Mouse (Mus musculus) hindbrain, postnatal 0 days (tissue): ENCODE data around the gene Olfr66. TPM values are rescaled to one million over a fixed set of nuclear protein-coding genes. Genes with fewer than 3 reads are reported as not detected.

Experiments
- ATAC-seq: fragments of 200-750 bp; cut with Nextera tagmentation; 2 replicates; pipeline ENCODE4 v1.8.0; 2017; ENCODE audit warnings: mild to moderate bottlenecking, moderate TSS enrichment, moderate library complexity
- DNase-seq: peaks from one replicate; pipeline ENCODE4 v3.0.0-alpha.2; 2015; ENCODE audit warnings: low spot score
- H3K27ac ChIP-seq: fragments of 300-500 bp; sonication (generic); 2 replicates; pipeline ENCODE4 v1.5.1; 2014; ENCODE audit warnings: mild to moderate bottlenecking
- H3K27me3 ChIP-seq: fragments of 300-500 bp; sonication (generic); 2 replicates; pipeline ENCODE4 v1.6.1; 2014; ENCODE audit warnings: low read length, mixed read lengths; ENCODE audit not compliant: insufficient read depth
- H3K36me3 ChIP-seq: fragments of 300-500 bp; sonication (generic); 2 replicates; pipeline ENCODE4 v1.6.1; 2014; ENCODE audit warnings: low read length, mixed read lengths; ENCODE audit not compliant: insufficient read depth
- H3K4me1 ChIP-seq: fragments of 300-500 bp; sonication (generic); 2 replicates; pipeline ENCODE4 v1.6.1; 2014; ENCODE audit warnings: antibody characterized with exemption, low read length, mixed read lengths; ENCODE audit not compliant: insufficient read depth
- H3K4me2 ChIP-seq: fragments of 300-500 bp; sonication (generic); 2 replicates; pipeline ENCODE4 v1.6.1; 2014; ENCODE audit warnings: low read depth, mild to moderate bottlenecking, low read length, moderate library complexity, mixed read lengths
- H3K4me3 ChIP-seq: fragments of 300-500 bp; sonication (generic); 2 replicates; pipeline ENCODE4 v1.5.1; 2014; ENCODE audit warnings: low read length
- H3K9ac ChIP-seq: fragments of 300-500 bp; sonication (generic); replicated peaks from 2 replicates; pipeline ENCODE4 v1.6.1; 2014; ENCODE audit warnings: mild to moderate bottlenecking, low read length, moderate library complexity, mixed read lengths
- H3K9me3 ChIP-seq: fragments of 300-500 bp; sonication (generic); 2 replicates; pipeline ENCODE4 v1.6.1; 2016; ENCODE audit warnings: low read length, mixed read lengths
- CTCF ChIP-seq: IDR thresholded peaks from 2 replicates; pipeline ENCODE4 v1.5.1; 2016; ENCODE audit warnings: antibody characterized with exemption, control low read depth, low read depth
- WGBS: fragments of 180-500 bp; shearing (Covaris S2); extraction: QIAGEN DNeasy Blood & Tissue Kit; methylation state at CpG from one replicate; pipeline ENCODE4 v1.1.7; 2014; 5-methylcytosine and 5-hydroxymethylcytosine counted together
- polyA plus RNA-seq: library from polyadenylated mRNA; unstranded; fragments of >200 nt; fragmentation: Nextera tagmentation; extraction: Ambion mirVana; gene quantifications from 2 replicates; pipeline ENCODE4 v1.2.1, GENCODE M21; 2015
- total RNA-seq: library from RNA; depleted of rRNA; stranded (reverse); fragments of >200 nt; gene quantifications from 2 replicates; pipeline ENCODE4 v1.2.3, GENCODE M21; 2014; rRNA removed

The Olfr66 gene
- total and polyA plus RNA-seq, 2 experiments from 2014 or later = not detected

GRCm38 (mm10) chr7:103859076-103859475 lies 27.0 kb downstream of the Olfr66 start:
- no peak for TF ChIP-seq CTCF
- DNase-seq (no peak), ATAC-seq (no peak)
- no peaks in the 10 kb centered on the region for H3K4me1 ChIP-seq
- H3K4me2 ChIP-seq = no peak overlapping the region
- 71% methylated on average over 2 of the region's 2 CpGs for WGBS
- H3K36me3 ChIP-seq = no peaks in the 10 kb centered on the region
- no peak overlapping the region for H3K4me3 ChIP-seq
- no peaks in the 10 kb centered on the region for H3K27me3 ChIP-seq
- no peaks in the 10 kb centered on the region for H3K9me3 ChIP-seq
- no peak overlapping the region for H3K27ac ChIP-seq
- no peak overlapping the region for H3K9ac ChIP-seq

- no peak for TF ChIP-seq CTCF
- Histone ChIP-seq H3K27me3 (no peaks in the 10 kb centered on the region), H3K4me3 (no peak overlapping the region), H3K4me1 (no peaks in the 10 kb centered on the region), H3K27ac (no peak overlapping the region), H3K36me3 (no peaks in the 10 kb centered on the region), H3K4me2 (no peak overlapping the region), H3K9ac (no peak overlapping the region), H3K9me3 (no peaks in the 10 kb centered on the region)
- WGBS = 70% methylated on average over 1 of the region's 1 CpGs
- DNase-seq (no peak), ATAC-seq (no peak)
Measured at GRCm38 (mm10) chr7:103854669-103855068, 31.4 kb downstream of the Olfr66 start.

GRCm38 (mm10) chr7:103853090-103853489 lies 33.0 kb downstream of the Olfr66 start, which contains the start of gene Hbb-y:
TSS of gene Hbb-y (minus strand) at chr7:103853216.
- Histone ChIP-seq H3K4me1 (no peaks in the 10 kb centered on the region), H3K4me2 (no peak within 1 kb of the TSS), H3K27me3 (no peaks in the 10 kb centered on the region), H3K9me3 (no peaks in the 10 kb centered on the region), H3K4me3 (no peak within 1 kb of the TSS), H3K9ac (no peak within 1 kb of the TSS), H3K27ac (no peak within 1 kb of the TSS), H3K36me3 (no peaks in the 10 kb centered on the region)
- 61% methylated on average over 2 of the region's 2 CpGs for WGBS
- ATAC-seq = no peak
- DNase-seq = no peak
- TF ChIP-seq CTCF = no peak

- no peaks in the 10 kb centered on the region for H3K27me3 ChIP-seq
- no peak for DNase-seq
- no peaks in the 10 kb centered on the region for H3K36me3 ChIP-seq
- H3K9me3 ChIP-seq = no peaks in the 10 kb centered on the region
- WGBS = 69% methylated on average over 2 of the region's 2 CpGs
- no peak overlapping the region for H3K27ac ChIP-seq
- no peak overlapping the region for H3K4me2 ChIP-seq
- no peaks in the 10 kb centered on the region for H3K4me1 ChIP-seq
- no peak for TF ChIP-seq CTCF
- no peak for ATAC-seq
- H3K4me3 ChIP-seq = no peak overlapping the region
- H3K9ac ChIP-seq = no peak overlapping the region
Measured at GRCm38 (mm10) chr7:103844525-103845325, 41.3 kb downstream of the Olfr66 start.

GRCm38 (mm10) chr7:103843034-103843433 lies 43.0 kb downstream of the Olfr66 start, which contains the start of gene Hbb-bh1:
TSS of gene Hbb-bh1 (minus strand) at chr7:103843164.
- Histone ChIP-seq H3K36me3 (no peaks in the 10 kb centered on the region), H3K4me3 (no peak within 1 kb of the TSS), H3K4me2 (no peak within 1 kb of the TSS), H3K27me3 (no peaks in the 10 kb centered on the region), H3K4me1 (no peaks in the 10 kb centered on the region), H3K9me3 (no peaks in the 10 kb centered on the region), H3K27ac (no peak within 1 kb of the TSS), H3K9ac (no peak within 1 kb of the TSS)
- no peak for DNase-seq
- 78% methylated on average over 2 of the region's 2 CpGs for WGBS
- no peak for ATAC-seq
- no peak for TF ChIP-seq CTCF

GRCm38 (mm10) chr7:103840268-103840667 lies 45.8 kb downstream of the Olfr66 start, which contains the start of gene Hbb-bh2:
TSS of gene Hbb-bh2 (minus strand) at chr7:103840520.
- no peak for ATAC-seq
- no peaks in the 10 kb centered on the region for H3K9me3 ChIP-seq
- no peaks in the 10 kb centered on the region for H3K4me1 ChIP-seq
- H3K27ac ChIP-seq = no peak within 1 kb of the TSS
- no peaks in the 10 kb centered on the region for H3K27me3 ChIP-seq
- DNase-seq = no peak
- WGBS = 70% methylated on average over 3 of the region's 3 CpGs
- no peak within 1 kb of the TSS for H3K4me2 ChIP-seq
- no peaks in the 10 kb centered on the region for H3K36me3 ChIP-seq
- H3K4me3 ChIP-seq = no peak within 1 kb of the TSS
- no peak for TF ChIP-seq CTCF
- H3K9ac ChIP-seq = no peak within 1 kb of the TSS

Other genes with a start within 250 kb of the Olfr66 start
Only the 30 nearest of the 32 such genes appear.
- not detected in 2 replicates for gene Olfr623, start 222.6 kb downstream of the Olfr66 start, total RNA-seq
- gene Olfr623, start 222.6 kb downstream of the Olfr66 start, polyA plus RNA-seq = not detected in 2 replicates
- not detected in 2 replicates for gene Olfr624, start 215.1 kb downstream of the Olfr66 start, total RNA-seq
- gene Olfr624, start 215.1 kb downstream of the Olfr66 start, polyA plus RNA-seq = 0.05 TPM in 1 of 2 replicates, not detected in the other
- gene Olfr625-ps1, start 203.5 kb downstream of the Olfr66 start, total RNA-seq = not detected in 2 replicates
- gene Olfr625-ps1, start 203.5 kb downstream of the Olfr66 start, polyA plus RNA-seq = not detected in 2 replicates
- gene Olfr243, start 171.6 kb downstream of the Olfr66 start, total RNA-seq = not detected in 2 replicates
- not detected in 2 replicates for gene Olfr243, start 171.6 kb downstream of the Olfr66 start, polyA plus RNA-seq
- not detected in 2 replicates for gene Olfr628, start 155.9 kb downstream of the Olfr66 start, total RNA-seq
- gene Olfr628, start 155.9 kb downstream of the Olfr66 start, polyA plus RNA-seq = not detected in 2 replicates
- gene Olfr629, start 141.3 kb downstream of the Olfr66 start, total RNA-seq = not detected in 2 replicates
- gene Olfr629, start 141.3 kb downstream of the Olfr66 start, polyA plus RNA-seq = not detected in 2 replicates
- not detected in 2 replicates for gene Olfr630, start 128.9 kb downstream of the Olfr66 start, total RNA-seq
- gene Olfr630, start 128.9 kb downstream of the Olfr66 start, polyA plus RNA-seq = not detected in 2 replicates
- gene Olfr69, start 114.7 kb downstream of the Olfr66 start, total RNA-seq = not detected in 2 replicates
- not detected in 2 replicates for gene Olfr69, start 114.7 kb downstream of the Olfr66 start, polyA plus RNA-seq
- gene Olfr68, start 106.6 kb downstream of the Olfr66 start, total RNA-seq = not detected in 2 replicates
- not detected in 2 replicates for gene Olfr68, start 106.6 kb downstream of the Olfr66 start, polyA plus RNA-seq
- not detected in 2 replicates for gene Olfr67, start 94.4 kb downstream of the Olfr66 start, total RNA-seq
- not detected in 2 replicates for gene Olfr67, start 94.4 kb downstream of the Olfr66 start, polyA plus RNA-seq
- 146 and 311 TPM in 2 replicates for gene Hbb-bt, start 72.3 kb downstream of the Olfr66 start, total RNA-seq
- gene Hbb-bt, start 72.3 kb downstream of the Olfr66 start, polyA plus RNA-seq = 213 and 218 TPM in 2 replicates
- gene Hbb-bs, start 58.2 kb downstream of the Olfr66 start, total RNA-seq = 1,334 and 1,616 TPM in 2 replicates
- 849 and 1,064 TPM in 2 replicates for gene Hbb-bs, start 58.2 kb downstream of the Olfr66 start, polyA plus RNA-seq
- not detected in 2 replicates for gene Hbb-bh2, start 45.7 kb downstream of the Olfr66 start, total RNA-seq
- not detected in 2 replicates for gene Hbb-bh2, start 45.7 kb downstream of the Olfr66 start, polyA plus RNA-seq
- gene Hbb-bh1, start 43.1 kb downstream of the Olfr66 start, total RNA-seq = not detected in 2 replicates
- gene Hbb-bh1, start 43.1 kb downstream of the Olfr66 start, polyA plus RNA-seq = not detected in 2 replicates
- not detected in 2 replicates for gene Hbb-y, start 33.0 kb downstream of the Olfr66 start, total RNA-seq
- 0.30 and 1.1 TPM in 2 replicates for gene Hbb-y, start 33.0 kb downstream of the Olfr66 start, polyA plus RNA-seq
- gene Olfr64, start 8.2 kb upstream of the Olfr66 start, total RNA-seq = not detected in 2 replicates
- gene Olfr64, start 8.2 kb upstream of the Olfr66 start, polyA plus RNA-seq = not detected in 2 replicates
- not detected in 2 replicates for gene Olfr65, start 17.2 kb upstream of the Olfr66 start, total RNA-seq
- not detected in 2 replicates for gene Olfr65, start 17.2 kb upstream of the Olfr66 start, polyA plus RNA-seq
- not detected in 2 replicates for gene Olfr631, start 42.6 kb upstream of the Olfr66 start, total RNA-seq
- not detected in 2 replicates for gene Olfr631, start 42.6 kb upstream of the Olfr66 start, polyA plus RNA-seq
- not detected in 2 replicates for gene Olfr632, start 48.1 kb upstream of the Olfr66 start, total RNA-seq
- not detected in 2 replicates for gene Olfr632, start 48.1 kb upstream of the Olfr66 start, polyA plus RNA-seq
- not detected in 2 replicates for gene Olfr633, start 58.2 kb upstream of the Olfr66 start, total RNA-seq
- gene Olfr633, start 58.2 kb upstream of the Olfr66 start, polyA plus RNA-seq = not detected in 2 replicates
- not detected in 2 replicates for gene Olfr635, start 84.9 kb upstream of the Olfr66 start, total RNA-seq
- gene Olfr635, start 84.9 kb upstream of the Olfr66 start, polyA plus RNA-seq = not detected in 2 replicates
- gene Olfr638, start 112.5 kb upstream of the Olfr66 start, total RNA-seq = not detected in 2 replicates
- gene Olfr638, start 112.5 kb upstream of the Olfr66 start, polyA plus RNA-seq = not detected in 2 replicates
- not detected in 2 replicates for gene Olfr639, start 131.1 kb upstream of the Olfr66 start, total RNA-seq
- 0.03 TPM in 1 of 2 replicates, not detected in the other for gene Olfr639, start 131.1 kb upstream of the Olfr66 start, polyA plus RNA-seq
- not detected in 2 replicates for gene Olfr640, start 139.3 kb upstream of the Olfr66 start, total RNA-seq
- not detected in 2 replicates for gene Olfr640, start 139.3 kb upstream of the Olfr66 start, polyA plus RNA-seq
- not detected in 2 replicates for gene Olfr641, start 149.2 kb upstream of the Olfr66 start, total RNA-seq
- gene Olfr641, start 149.2 kb upstream of the Olfr66 start, polyA plus RNA-seq = not detected in 2 replicates
- gene Olfr642, start 166.4 kb upstream of the Olfr66 start, total RNA-seq = not detected in 2 replicates
- gene Olfr642, start 166.4 kb upstream of the Olfr66 start, polyA plus RNA-seq = not detected in 2 replicates
- gene 4930516K23Rik, start 175.2 kb upstream of the Olfr66 start, total RNA-seq = not detected in 2 replicates
- gene 4930516K23Rik, start 175.2 kb upstream of the Olfr66 start, polyA plus RNA-seq = not detected in 2 replicates
- not detected in 2 replicates for gene Olfr644, start 185.6 kb upstream of the Olfr66 start, total RNA-seq
- gene Olfr644, start 185.6 kb upstream of the Olfr66 start, polyA plus RNA-seq = not detected in 2 replicates
- not detected in 2 replicates for gene Olfr645, start 199.2 kb upstream of the Olfr66 start, total RNA-seq
- not detected in 2 replicates for gene Olfr645, start 199.2 kb upstream of the Olfr66 start, polyA plus RNA-seq
- gene Olfr646, start 218.6 kb upstream of the Olfr66 start, total RNA-seq = not detected in 2 replicates
- not detected in 2 replicates for gene Olfr646, start 218.6 kb upstream of the Olfr66 start, polyA plus RNA-seq